Mouse (Mus musculus): ENCODE measurements at regions not wholly inside any gene's neighbourhood (a gene's known extent, or its start where the extent isn't known, plus 50 kb on each side); places are given as distances from the start of the nearest gene placed in this dataset.
"Not testable (repeated sequence)": the region's sequence is repeated elsewhere in the genome, so short reads cannot be mapped to it uniquely, and the experiment has no call there.

DNA sequence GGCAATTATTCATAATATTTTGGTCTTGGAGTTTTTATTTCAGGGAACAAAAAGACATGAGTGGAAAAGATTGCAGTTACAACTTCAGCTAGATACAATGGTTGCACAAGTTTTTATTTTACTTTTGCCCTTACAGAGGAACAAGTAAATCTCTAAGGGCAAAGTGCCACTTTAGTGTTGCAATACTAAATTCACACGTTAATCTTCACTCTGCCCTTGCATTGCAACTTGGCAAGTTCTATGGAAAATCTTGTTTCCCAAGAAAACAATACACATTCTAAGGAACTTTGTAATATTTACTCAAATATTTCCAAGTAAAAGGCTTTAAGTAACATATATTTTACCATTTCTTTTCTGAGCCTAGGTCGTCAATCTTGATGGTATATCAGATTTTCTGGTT is 85.9 kb downstream of the Chil6 start:
- no peak for ATAC-seq (replicated peaks; ENCODE audit: poor library complexity, severe bottlenecking)

DNA sequence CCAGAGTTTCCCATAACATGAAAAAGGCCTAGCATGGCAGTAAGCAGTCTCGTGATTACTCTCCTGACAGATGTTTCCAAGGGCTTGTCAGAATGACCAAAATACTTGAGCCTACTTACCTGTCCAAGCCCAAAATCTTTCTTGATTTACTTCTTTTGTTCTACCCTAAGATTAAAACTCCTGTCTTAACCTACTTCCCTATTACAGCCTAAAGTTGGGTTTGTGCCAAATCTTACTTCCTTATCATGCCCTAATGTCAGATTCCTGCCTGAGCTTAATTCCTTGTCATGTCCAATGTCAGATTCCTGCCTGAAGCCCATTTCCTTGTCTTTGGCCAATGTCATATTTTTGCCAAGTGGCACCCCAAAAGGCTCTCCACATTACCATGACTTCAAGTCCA is 89.0 kb downstream of the Chil6 start:
- ATAC-seq (replicated peaks; ENCODE audit: poor library complexity, severe bottlenecking): peak; percentile 46

DNA sequence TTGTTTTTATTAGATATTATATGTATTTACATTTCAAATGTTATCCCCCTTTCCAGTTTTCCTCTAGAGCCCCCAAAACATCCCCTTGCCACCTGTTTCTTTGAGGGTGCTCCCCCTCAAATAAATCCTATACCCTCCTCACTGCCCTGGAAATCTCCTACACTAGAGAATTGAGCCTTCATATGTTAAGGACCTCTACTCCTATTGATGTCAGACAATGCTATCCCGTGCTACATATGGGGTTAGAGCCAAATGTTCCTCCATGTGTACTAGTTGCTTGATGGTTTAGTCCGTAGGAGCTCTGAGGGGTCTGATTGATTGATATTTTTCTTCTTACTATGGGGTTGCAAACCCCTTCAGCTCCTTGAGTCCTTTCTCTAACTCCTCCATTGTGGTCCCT is 73.6 kb upstream of the Chil4 start:
- no peak for ATAC-seq (replicated peaks; ENCODE audit: poor library complexity, severe bottlenecking)

DNA sequence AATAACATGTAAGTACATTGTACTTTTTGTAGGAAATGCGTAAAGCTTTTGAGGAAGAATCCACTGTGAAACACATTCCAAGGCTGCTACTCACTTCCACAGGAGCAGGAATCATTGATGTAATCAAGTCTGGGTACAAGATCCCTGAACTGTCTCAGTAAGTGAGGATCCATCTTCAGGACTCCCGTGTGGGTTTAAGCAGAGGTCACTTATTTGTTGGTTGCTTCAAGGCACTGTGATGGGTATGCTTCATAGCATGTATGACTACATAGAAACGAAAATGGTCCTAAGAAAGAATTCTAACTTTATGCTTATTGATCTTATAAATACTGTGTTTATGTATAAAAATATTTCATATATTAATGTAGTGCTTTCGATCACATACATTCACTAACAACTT is 72.6 kb upstream of the Chil4 start:
- no peak for ATAC-seq (replicated peaks; ENCODE audit: poor library complexity, severe bottlenecking)

DNA sequence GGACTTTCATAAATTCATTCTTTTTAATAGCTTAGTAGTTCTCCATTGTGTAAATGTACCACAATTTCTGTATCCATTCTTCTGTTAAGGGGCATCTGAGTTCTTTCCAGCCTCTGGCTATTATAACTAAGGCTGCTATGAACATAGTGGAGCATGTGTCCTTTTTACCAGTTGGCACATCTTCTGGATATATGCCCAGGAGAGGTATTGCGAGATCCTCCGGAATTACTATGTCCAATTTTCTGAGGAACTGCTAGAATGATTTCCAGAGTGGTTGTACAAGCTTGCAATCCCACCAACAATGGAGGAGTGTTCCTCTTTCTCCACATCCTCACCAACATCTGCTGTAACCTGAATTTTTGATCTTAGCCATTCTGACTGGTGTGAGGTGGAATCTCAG is 59.3 kb upstream of the Chil4 start:
- not testable (repeated sequence) for ATAC-seq (replicated peaks; ENCODE audit: poor library complexity, severe bottlenecking)

DNA sequence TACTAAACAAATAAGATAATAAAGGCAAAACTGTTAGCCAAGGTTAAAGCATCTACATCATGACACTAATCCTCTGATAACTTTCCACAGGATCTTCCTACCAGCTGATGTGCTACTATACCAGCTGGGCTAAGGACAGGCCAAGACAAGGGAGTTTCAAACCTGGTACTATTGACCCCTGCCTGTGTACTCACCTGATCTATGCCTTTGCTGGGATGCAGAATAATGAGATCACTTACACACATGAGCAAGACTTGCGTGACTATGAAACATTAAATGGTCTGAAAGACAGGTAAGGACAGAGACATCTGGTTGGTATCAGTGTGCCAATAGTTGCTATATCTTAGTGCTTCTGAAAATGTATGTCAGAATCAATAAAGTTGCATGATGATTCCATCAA is 56.4 kb upstream of the Chil4 start:
- ATAC-seq (replicated peaks; ENCODE audit: poor library complexity, severe bottlenecking): not testable (repeated sequence)

Data from granulocyte monocyte progenitor cell, adult 5-6 weeks (primary cell).